Mouse (Mus musculus) layer of hippocampus, adult 2 months (tissue): ENCODE measurements around the gene Gm45716. TPM values are rescaled to one million over a fixed set of nuclear protein-coding genes. Genes with fewer than 3 reads are reported as not detected.

Experiments used
- DNase-seq, 2 experiments: peaks; one replicate each; pipeline ENCODE4 v3.0.0; 2022; ENCODE audit warnings: low spot score in 2 of 2
- H3K27ac ChIP-seq: fragments of 200-600 bp; 2 replicates; pipeline ENCODE4 v1.8.1; 2022
- H3K4me3 ChIP-seq: fragments of 200-600 bp; 2 replicates; pipeline ENCODE4 v1.8.1; 2022; ENCODE audit warnings: mild to moderate bottlenecking
- CTCF ChIP-seq: fragments of 200-600 bp; conservative IDR thresholded peaks from 2 replicates; pipeline ENCODE4 v1.8.1; 2022; ENCODE audit warnings: antibody characterized with exemption, mild to moderate bottlenecking, moderate library complexity
- total RNA-seq, 2 experiments: library from RNA; stranded (reverse); gene quantifications; 2 replicates each; pipeline ENCODE4 v1.2.3; 2021

Gm45716 gene
- total RNA-seq, 2 experiments from 2014 or later = 6.9 to 8.1 TPM

DNA sequence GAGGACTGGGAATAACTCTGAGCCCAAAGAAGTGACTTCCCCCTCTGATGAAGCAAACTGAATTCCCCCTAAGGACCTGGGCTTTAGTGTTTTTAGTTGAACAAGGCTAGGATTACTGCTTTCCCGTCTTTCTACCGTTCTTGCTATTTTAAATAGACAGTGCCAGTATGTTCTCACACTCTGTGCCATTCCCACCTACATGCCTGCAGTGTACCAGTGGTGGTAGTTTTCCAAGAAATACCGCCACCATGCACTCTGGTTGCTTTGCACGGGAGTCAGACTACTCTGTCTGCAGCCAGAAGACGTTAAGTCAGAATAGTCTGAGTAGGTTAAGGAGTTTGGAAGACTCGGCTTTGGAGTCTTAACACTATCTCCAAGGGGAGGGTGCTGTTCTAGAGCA, 96.1 kb downstream of the Gm45716 start:
- TF ChIP-seq CTCF = no peak
- Histone ChIP-seq H3K27ac (peak overlapping the region; percentile 74; the same call in 1 of the 2 replicates), H3K4me3 (no peak overlapping the region)
- peak; percentile 62 to 71 for DNase-seq

DNA sequence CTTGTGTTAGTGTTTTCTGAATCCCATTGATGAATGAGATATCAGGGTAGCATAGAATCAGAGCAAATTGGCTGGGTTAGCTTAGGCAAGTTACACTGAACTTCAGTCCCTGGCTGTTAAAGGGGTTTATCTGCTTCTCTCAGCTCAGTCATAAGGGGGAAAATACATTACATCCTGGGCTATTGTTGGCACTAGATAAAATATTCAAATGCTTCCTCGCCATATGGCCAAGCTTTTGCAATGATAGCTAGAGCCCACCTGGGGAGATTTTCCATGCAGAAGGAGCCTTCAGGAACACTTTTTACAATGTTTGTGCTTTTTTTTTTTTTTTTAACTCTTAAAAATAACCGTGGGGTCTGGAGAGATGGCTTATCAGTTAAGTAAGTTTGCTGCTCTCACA, 96.6 kb downstream of the Gm45716 start:
- no peak for DNase-seq

DNA sequence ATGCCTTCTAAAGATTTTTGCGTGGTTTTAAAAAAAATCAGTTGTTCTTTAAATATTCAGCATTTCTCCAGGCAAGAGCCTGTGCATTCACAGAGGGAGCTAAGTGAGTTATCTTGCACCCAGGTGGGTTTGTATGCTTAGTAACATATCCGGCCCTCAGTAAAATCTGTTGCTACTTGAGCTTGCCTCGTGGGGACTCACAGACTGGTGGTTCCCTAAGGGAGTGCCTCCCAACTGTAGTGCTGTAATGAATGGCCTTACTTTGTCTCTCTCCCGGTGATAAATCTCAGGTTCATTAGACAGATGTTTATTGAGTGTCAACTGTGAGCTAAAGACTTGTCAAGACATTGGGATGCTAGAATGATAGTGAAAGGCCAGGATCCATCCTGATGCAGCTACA, 97.1 kb downstream of the Gm45716 start:
- H3K4me3 ChIP-seq = no peak overlapping the region
- no peak for DNase-seq
- no peak for TF ChIP-seq CTCF
- H3K27ac ChIP-seq = no peak overlapping the region; the same call in 1 of the 2 replicates

More for the DNA sequence above, 96.6 kb downstream of the Gm45716 start:
- TF ChIP-seq CTCF = no peak
- H3K27ac ChIP-seq = peak overlapping the region; percentile 74; the same call in 1 of the 2 replicates
- H3K4me3 ChIP-seq = no peak overlapping the region

DNA sequence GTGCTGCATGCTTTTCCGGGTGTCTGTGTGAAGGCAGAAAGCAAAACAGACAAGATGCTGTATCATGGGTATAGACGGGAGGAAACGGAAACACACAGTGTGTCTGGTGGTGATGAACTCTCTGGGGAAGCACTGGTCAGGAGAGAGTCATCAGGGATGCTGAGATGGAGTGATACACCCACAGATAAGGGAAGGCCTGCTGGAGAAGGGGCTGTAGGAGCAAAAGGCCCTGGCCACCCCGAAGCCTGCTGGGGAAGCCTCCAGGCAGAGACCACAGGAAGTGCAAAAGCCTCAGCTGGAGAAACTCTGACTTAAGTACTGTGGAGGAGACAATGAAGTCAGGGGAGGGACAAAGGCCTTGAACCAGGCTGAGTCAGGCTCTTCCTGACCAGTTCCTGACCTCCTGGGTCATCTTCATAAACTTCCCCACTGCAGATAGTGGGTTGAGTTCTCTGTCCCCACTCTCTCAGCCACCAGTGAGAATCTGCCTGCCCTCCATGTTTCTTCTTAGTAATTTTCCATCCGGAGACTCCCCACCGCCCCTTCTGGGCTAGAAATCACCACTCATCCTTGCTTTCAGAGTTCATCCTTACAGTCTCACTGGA, 99.2 kb downstream of the Gm45716 start:
- TF ChIP-seq CTCF = no peak
- H3K27ac ChIP-seq = no peak overlapping the region
- no peak overlapping the region for H3K4me3 ChIP-seq
- DNase-seq = no peak

DNA sequence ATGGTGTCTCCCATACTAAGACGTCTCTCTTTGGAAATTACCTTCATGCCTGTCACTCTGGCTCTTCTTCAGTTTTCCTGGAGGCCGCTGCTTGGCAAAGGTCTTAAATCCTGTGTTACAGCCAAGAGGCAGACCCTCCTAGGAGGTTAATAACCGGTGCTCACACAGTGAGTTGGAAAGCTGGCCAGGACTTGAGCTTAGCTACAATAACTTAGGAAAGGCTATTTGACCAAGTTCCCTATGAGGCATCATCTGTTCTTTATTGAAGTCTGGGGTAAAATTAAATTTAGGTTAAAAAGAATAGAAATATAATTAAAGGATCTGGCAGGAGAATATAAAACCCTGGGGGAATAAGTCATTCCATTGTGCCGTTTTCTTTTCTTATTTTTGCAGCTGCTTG, 103.7 kb downstream of the Gm45716 start:
- TF ChIP-seq CTCF = no peak
- no peak for DNase-seq
- H3K4me3 ChIP-seq = no peak overlapping the region
- H3K27ac ChIP-seq = no peak overlapping the region

DNA sequence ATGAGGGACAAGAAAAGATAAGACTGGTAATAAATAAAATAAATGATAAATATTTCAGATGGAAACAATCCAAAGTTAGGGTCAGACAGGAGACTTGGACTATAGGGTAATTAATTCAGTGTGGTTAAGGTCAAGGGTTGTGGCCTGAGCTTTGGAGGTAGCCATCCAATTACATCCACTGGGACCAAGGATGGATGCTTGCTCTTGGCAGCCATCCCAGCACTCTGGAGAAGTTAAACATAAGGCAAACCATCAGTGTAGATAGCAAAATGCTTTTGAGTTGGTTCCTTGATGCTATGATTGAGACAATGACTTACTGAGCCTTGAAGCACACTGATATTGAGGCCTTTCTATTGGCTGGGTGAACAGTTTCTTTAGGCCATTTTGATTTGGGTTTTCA, 105.3 kb downstream of the Gm45716 start:
- no peak overlapping the region for H3K27ac ChIP-seq
- H3K4me3 ChIP-seq = no peak overlapping the region
- TF ChIP-seq CTCF = no peak
- no peak for DNase-seq

DNA sequence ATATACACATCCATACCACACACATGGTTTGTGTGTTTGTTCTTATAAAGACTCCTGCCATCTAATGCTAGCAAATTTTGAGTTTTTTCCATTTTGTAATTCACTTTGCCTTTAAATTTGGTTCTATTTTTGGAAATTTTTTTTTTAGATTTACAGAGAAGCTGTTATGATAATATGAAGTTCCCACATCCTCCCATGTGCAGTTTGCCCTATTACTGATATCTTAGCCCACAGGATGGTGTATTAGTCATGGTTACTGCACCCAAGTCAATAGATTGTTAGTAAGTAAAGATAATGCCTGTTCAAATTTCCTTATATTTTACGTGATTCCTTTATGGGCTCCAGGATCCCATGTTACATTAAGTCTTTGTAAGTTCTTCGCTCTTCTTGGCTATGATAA, 107.1 kb downstream of the Gm45716 start:
- DNase-seq = no peak
- no peak for TF ChIP-seq CTCF
- Histone ChIP-seq H3K27ac (no peak overlapping the region), H3K4me3 (no peak overlapping the region)

Other genes starting within 250 kb of the Gm45716 start
- 1 to 10 TPM in 1 of 2 experiments, under 1 TPM in 1; 0.88 to 1.2 TPM for gene Pctp, start 184.8 kb upstream of the Gm45716 start, total RNA-seq
- 10 to 100 TPM; 13.7 to 16.7 TPM for gene Tmem100, start 157.3 kb upstream of the Gm45716 start, total RNA-seq
- gene Mmd, start 61.8 kb downstream of the Gm45716 start, total RNA-seq = 100 to 1,000 TPM; 364 to 381 TPM
- 10 to 100 TPM; 87.7 to 88.2 TPM for gene Hlf, start 203.2 kb downstream of the Gm45716 start, total RNA-seq